Mouse (Mus musculus) heart, embryonic 13.5 days (tissue): Measurements from ENCODE around the gene Tal1. TPM values are rescaled to one million over a fixed set of nuclear protein-coding genes. Genes with fewer than 3 reads are reported as not detected.

ENCODE experiments used
- ATAC-seq: fragments of 200-750 bp; cut with Nextera tagmentation; 2 replicates; pipeline ENCODE4 v1.8.0; 2017; ENCODE audit warnings: moderate TSS enrichment; ENCODE audit not compliant: insufficient number of reproducible peaks, low FRiP score, low TSS enrichment; ENCODE audit errors: extremely low read depth
- H3K27ac ChIP-seq: fragments of 300-500 bp; sonication (generic); replicated peaks from 2 replicates; pipeline ENCODE4 v1.5.1; 2015; ENCODE audit warnings: moderate library complexity, mild to moderate bottlenecking, inconsistent platforms
- H3K27me3 ChIP-seq: fragments of 300-500 bp; sonication (generic); replicated peaks from 2 replicates; pipeline ENCODE4 v1.6.1; 2015; ENCODE audit warnings: mild to moderate bottlenecking, inconsistent platforms
- H3K36me3 ChIP-seq: fragments of 300-500 bp; sonication (generic); 2 replicates; pipeline ENCODE4 v1.6.1; 2015; ENCODE audit warnings: mild to moderate bottlenecking, inconsistent platforms
- H3K4me1 ChIP-seq: fragments of 300-500 bp; sonication (generic); 2 replicates; pipeline ENCODE4 v1.6.1; 2015; ENCODE audit warnings: inconsistent platforms
- H3K4me2 ChIP-seq: fragments of 300-500 bp; sonication (generic); 2 replicates; pipeline ENCODE4 v1.6.1; 2015; ENCODE audit warnings: inconsistent platforms, mild to moderate bottlenecking, moderate library complexity
- H3K4me3 ChIP-seq: fragments of 300-500 bp; sonication (generic); 2 replicates; pipeline ENCODE4 v1.5.1; 2015; ENCODE audit warnings: moderate library complexity, mild to moderate bottlenecking, inconsistent platforms
- H3K9ac ChIP-seq: fragments of 300-500 bp; sonication (generic); 2 replicates; pipeline ENCODE4 v1.6.1; 2015; ENCODE audit warnings: inconsistent platforms, mild to moderate bottlenecking, moderate library complexity
- H3K9me3 ChIP-seq: fragments of 300-500 bp; sonication (generic); 2 replicates; pipeline ENCODE4 v1.6.1; 2016; ENCODE audit warnings: inconsistent platforms
- WGBS: fragments of 180-500 bp; shearing (Covaris S2); methylation state at CpG from one replicate; pipeline ENCODE4 v1.1.7; 2015; ENCODE audit warnings: mixed read lengths; 5-methylcytosine and 5-hydroxymethylcytosine counted together
- polyA plus RNA-seq: library from polyadenylated mRNA; unstranded; fragments of >200 nt; fragmentation: Nextera tagmentation; extraction: Ambion mirVana; gene quantifications from 2 replicates; pipeline ENCODE4 v1.2.1, GENCODE M21; 2015

The Tal1 gene
- polyA plus RNA-seq, 1 experiment from 2014 or later: 8.4 TPM

GRCm38 (mm10) chr4:115121162-115121561 lies 64.9 kb downstream of the Tal1 start:
- ATAC-seq: no peak
- Histone ChIP-seq H3K4me2 (no peak overlapping the region), H3K4me3 (no peak overlapping the region), H3K27ac (no peak overlapping the region), H3K27me3 (peaks cover 5% of the 10 kb centered on the region; the same call in 1 of the 2 replicates), H3K9me3 (no peaks in the 10 kb centered on the region), H3K4me1 (no peaks in the 10 kb centered on the region), H3K36me3 (no peaks in the 10 kb centered on the region), H3K9ac (no peak overlapping the region)
- 70% methylated on average over 2 of the region's 2 CpGs for WGBS

Other genes starting within 250 kb of the Tal1 start
- gene Gm12830, start 234.7 kb upstream of the Tal1 start, polyA plus RNA-seq: not detected in 2 replicates
- 0.07 and 0.09 TPM in 2 replicates for gene Foxd2, start 147.6 kb upstream of the Tal1 start, polyA plus RNA-seq
- gene Foxe3, start 130.4 kb upstream of the Tal1 start, polyA plus RNA-seq: not detected in 2 replicates
- 57.4 TPM in 2 replicates for gene Cmpk1, start 69.2 kb upstream of the Tal1 start, polyA plus RNA-seq
- 7.8 and 8.7 TPM in 2 replicates for gene Stil, start 56.3 kb upstream of the Tal1 start, polyA plus RNA-seq
- 23.4 and 42.7 TPM in 2 replicates for gene Pdzk1ip1, start 32.3 kb downstream of the Tal1 start, polyA plus RNA-seq
- gene Cyp4x1, start 77.9 kb downstream of the Tal1 start, polyA plus RNA-seq: 0.04 and 0.08 TPM in 2 replicates
- not detected in 2 replicates for gene Cyp4a29, start 185.7 kb downstream of the Tal1 start, polyA plus RNA-seq
- gene Cyp4a12a, start 242.6 kb downstream of the Tal1 start, polyA plus RNA-seq: not detected in 2 replicates